Mouse (Mus musculus): ENCODE measurements around the gene Slc25a48. TPM values are rescaled to one million over a fixed set of nuclear protein-coding genes. Genes with fewer than 3 reads are reported as not detected.
A peak's percentile ranks its signal among the peaks of the same experiment; 100 is the strongest.

Gene Slc25a48
- polyA plus RNA-seq, 1 experiment from 2014 or later = 0.45 TPM

DNA sequence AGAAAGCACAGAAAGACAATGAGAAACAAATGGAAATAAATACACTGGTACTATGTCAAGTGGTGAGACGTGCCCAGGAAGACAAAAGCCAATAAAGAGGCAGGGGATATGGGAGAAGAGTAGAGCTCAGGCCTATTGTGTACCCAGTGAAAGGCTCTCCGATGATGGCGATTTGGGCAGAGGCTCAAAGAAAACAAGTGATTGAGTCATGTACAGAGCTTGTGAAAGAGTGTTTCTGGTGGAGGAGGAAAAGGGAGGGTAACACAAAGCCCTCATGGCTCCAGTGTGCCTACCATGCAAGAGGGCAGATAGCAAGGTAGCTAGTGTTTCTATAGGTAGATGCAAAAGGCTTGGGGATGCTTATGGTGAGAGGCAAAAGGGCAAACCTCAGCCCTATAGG is 56.3 kb downstream of the Slc25a48 start:
- no peak overlapping the region for H3K27ac ChIP-seq (ENCODE audit: low read length)
- no peak overlapping the region for H3K4me2 ChIP-seq (replicated peaks; ENCODE audit: low read depth, low read length)
- H3K27me3 ChIP-seq (ENCODE audit: insufficient read depth, low read length) = no peaks in the 10 kb centered on the region
- ATAC-seq (ENCODE audit: low FRiP score, low TSS enrichment) = no peak
- WGBS = 63% methylated on average over 3 of the region's 3 CpGs
- H3K9me3 ChIP-seq (ENCODE audit: low read length) = no peaks in the 10 kb centered on the region
- H3K9ac ChIP-seq (replicated peaks; ENCODE audit: low read length) = no peak overlapping the region
- no peaks in the 10 kb centered on the region for H3K36me3 ChIP-seq (ENCODE audit: insufficient read depth, low read length)
- no peak overlapping the region for H3K4me3 ChIP-seq (ENCODE audit: low read length)
- no peaks in the 10 kb centered on the region for H3K4me1 ChIP-seq (ENCODE audit: insufficient read depth, low read length)

DNA sequence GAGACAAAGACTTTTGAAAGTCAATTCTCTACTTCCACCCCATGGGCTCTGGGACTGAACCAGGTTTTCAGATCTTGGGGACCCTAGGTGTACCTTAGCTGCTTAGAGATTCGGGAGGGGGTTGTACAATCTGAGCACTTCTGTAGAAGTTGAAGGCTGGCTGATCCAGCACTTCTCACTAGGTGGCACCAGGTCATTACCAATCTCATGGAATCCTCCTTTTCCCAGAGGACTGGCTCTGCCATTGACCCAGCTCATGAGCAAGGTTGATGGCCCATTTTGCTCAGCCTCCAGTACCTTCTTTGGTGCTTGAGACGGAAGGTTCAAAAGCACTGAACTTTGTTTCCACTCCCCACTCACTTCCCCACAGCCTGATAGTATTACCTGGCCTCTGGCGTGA is 62.0 kb downstream of the Slc25a48 start:
- no peak overlapping the region for H3K9ac ChIP-seq (replicated peaks; ENCODE audit: low read length)
- H3K27me3 ChIP-seq (ENCODE audit: insufficient read depth, low read length) = no peaks in the 10 kb centered on the region
- ATAC-seq (ENCODE audit: low FRiP score, low TSS enrichment) = peak; percentile 59; the same call in 1 of the 2 replicates
- no peak overlapping the region for H3K4me2 ChIP-seq (replicated peaks; ENCODE audit: low read depth, low read length)
- no peaks in the 10 kb centered on the region for H3K4me1 ChIP-seq (ENCODE audit: insufficient read depth, low read length)
- 45% methylated on average over 3 of the region's 3 CpGs for WGBS
- no peaks in the 10 kb centered on the region for H3K36me3 ChIP-seq (ENCODE audit: insufficient read depth, low read length)
- H3K27ac ChIP-seq (ENCODE audit: low read length) = no peak overlapping the region
- H3K4me3 ChIP-seq (ENCODE audit: low read length) = no peak overlapping the region
- H3K9me3 ChIP-seq (ENCODE audit: low read length) = no peaks in the 10 kb centered on the region

- peak; percentile 42; the same call in 1 of the 2 replicates for ATAC-seq (ENCODE audit: low FRiP score, low TSS enrichment)
- Histone ChIP-seq H3K27me3 (ENCODE audit: insufficient read depth, low read length) (no peaks in the 10 kb centered on the region), H3K27ac (ENCODE audit: low read length) (no peak overlapping the region), H3K4me3 (ENCODE audit: low read length) (no peak overlapping the region), H3K4me2 (replicated peaks; ENCODE audit: low read depth, low read length) (no peak overlapping the region), H3K9ac (replicated peaks; ENCODE audit: low read length) (no peak overlapping the region), H3K4me1 (ENCODE audit: insufficient read depth, low read length) (no peaks in the 10 kb centered on the region), H3K36me3 (ENCODE audit: insufficient read depth, low read length) (no peaks in the 10 kb centered on the region), H3K9me3 (ENCODE audit: low read length) (no peaks in the 10 kb centered on the region)
- 51% methylated on average over 8 of the region's 8 CpGs for WGBS
Measured at GRCm38 (mm10) chr13:56500636-56501035, 62.5 kb downstream of the Slc25a48 start.

- ATAC-seq (ENCODE audit: low FRiP score, low TSS enrichment) = no peak
- H3K9me3 ChIP-seq (ENCODE audit: low read length) = no peaks in the 10 kb centered on the region
- no peaks in the 10 kb centered on the region for H3K27me3 ChIP-seq (ENCODE audit: insufficient read depth, low read length)
- H3K4me3 ChIP-seq (ENCODE audit: low read length) = no peak overlapping the region
- no peaks in the 10 kb centered on the region for H3K36me3 ChIP-seq (ENCODE audit: insufficient read depth, low read length)
- no peak overlapping the region for H3K27ac ChIP-seq (ENCODE audit: low read length)
- WGBS = 72% methylated on average over 6 of the region's 6 CpGs
- H3K4me2 ChIP-seq (replicated peaks; ENCODE audit: low read depth, low read length) = no peak overlapping the region
- H3K9ac ChIP-seq (replicated peaks; ENCODE audit: low read length) = no peak overlapping the region
- H3K4me1 ChIP-seq (ENCODE audit: insufficient read depth, low read length) = no peaks in the 10 kb centered on the region
Measured at GRCm38 (mm10) chr13:56501866-56502420, 63.8 kb downstream of the Slc25a48 start.

DNA sequence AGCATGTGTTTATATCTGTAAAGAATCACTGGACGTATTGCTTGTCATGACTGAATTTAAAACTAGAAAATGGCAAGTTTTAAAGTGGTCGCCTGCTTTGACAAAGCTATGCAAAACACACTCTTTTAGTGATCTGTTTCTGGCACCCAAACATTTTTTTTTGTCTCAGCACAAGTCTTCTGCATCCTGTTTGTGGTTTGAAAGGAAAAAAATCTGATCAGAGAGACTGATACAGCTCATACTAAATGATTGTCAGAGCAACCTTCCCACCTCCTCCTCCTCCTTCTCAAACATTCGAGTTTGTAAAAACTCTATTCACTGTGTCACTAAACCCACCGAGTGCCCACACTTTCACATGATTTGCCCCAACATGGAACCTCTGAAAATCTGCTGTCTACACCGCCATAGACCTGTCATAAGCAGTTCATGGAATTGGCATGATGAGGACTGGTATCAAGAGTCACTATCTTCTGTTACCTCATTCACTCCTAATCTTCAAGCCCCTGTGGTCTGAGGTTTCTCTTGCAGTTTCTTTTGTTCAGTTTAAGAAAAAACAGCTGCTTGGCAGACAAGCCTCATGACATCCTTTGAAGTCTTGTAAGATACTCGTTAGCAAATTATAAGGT is 68.8 kb downstream of the Slc25a48 start:
- 75% methylated on average over 6 of the region's 6 CpGs for WGBS
- Histone ChIP-seq H3K36me3 (ENCODE audit: insufficient read depth, low read length) (no peaks in the 10 kb centered on the region), H3K9ac (replicated peaks; ENCODE audit: low read length) (no peak overlapping the region), H3K27me3 (ENCODE audit: insufficient read depth, low read length) (no peaks in the 10 kb centered on the region), H3K27ac (ENCODE audit: low read length) (no peak overlapping the region), H3K4me1 (ENCODE audit: insufficient read depth, low read length) (no peaks in the 10 kb centered on the region), H3K4me2 (replicated peaks; ENCODE audit: low read depth, low read length) (no peak overlapping the region), H3K4me3 (ENCODE audit: low read length) (no peak overlapping the region), H3K9me3 (ENCODE audit: low read length) (peaks cover 4% of the 10 kb centered on the region; the same call in 1 of the 2 replicates)
- ATAC-seq (ENCODE audit: low FRiP score, low TSS enrichment) = no peak

DNA sequence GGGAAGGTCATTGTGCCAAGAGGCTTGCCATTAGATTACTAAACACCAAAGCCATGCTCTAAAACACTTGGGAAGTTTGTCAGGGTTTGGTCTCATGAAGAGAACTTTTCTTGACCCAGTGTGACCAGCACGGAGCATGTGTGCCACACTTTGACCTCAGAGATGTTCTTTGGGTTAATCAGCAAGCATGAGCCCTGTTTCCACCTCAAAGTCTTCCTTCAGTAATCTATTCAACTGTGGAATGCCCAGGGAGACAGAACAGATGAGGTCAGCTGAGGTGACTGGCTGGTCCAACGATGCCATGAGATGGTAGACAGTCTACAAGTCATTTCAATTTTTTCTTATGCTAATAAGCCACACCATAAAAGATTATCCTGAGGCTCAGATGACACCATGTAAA is 71.6 kb downstream of the Slc25a48 start:
- Histone ChIP-seq H3K9ac (replicated peaks; ENCODE audit: low read length) (no peak overlapping the region), H3K27me3 (ENCODE audit: insufficient read depth, low read length) (no peaks in the 10 kb centered on the region), H3K27ac (ENCODE audit: low read length) (no peak overlapping the region), H3K4me1 (ENCODE audit: insufficient read depth, low read length) (no peaks in the 10 kb centered on the region), H3K9me3 (ENCODE audit: low read length) (peaks cover 4% of the 10 kb centered on the region; the same call in 1 of the 2 replicates), H3K4me2 (replicated peaks; ENCODE audit: low read depth, low read length) (no peak overlapping the region), H3K4me3 (ENCODE audit: low read length) (no peak overlapping the region), H3K36me3 (ENCODE audit: insufficient read depth, low read length) (no peaks in the 10 kb centered on the region)
- ATAC-seq (ENCODE audit: low FRiP score, low TSS enrichment) = no peak
- 74% methylated on average over 2 of the region's 2 CpGs for WGBS

- Histone ChIP-seq H3K4me2 (replicated peaks; ENCODE audit: low read depth, low read length) (no peak overlapping the region), H3K27ac (ENCODE audit: low read length) (no peak overlapping the region), H3K27me3 (ENCODE audit: insufficient read depth, low read length) (no peaks in the 10 kb centered on the region), H3K4me3 (ENCODE audit: low read length) (no peak overlapping the region), H3K4me1 (ENCODE audit: insufficient read depth, low read length) (no peaks in the 10 kb centered on the region), H3K36me3 (ENCODE audit: insufficient read depth, low read length) (no peaks in the 10 kb centered on the region), H3K9me3 (ENCODE audit: low read length) (no peaks in the 10 kb centered on the region), H3K9ac (replicated peaks; ENCODE audit: low read length) (no peak overlapping the region)
- no peak for ATAC-seq (ENCODE audit: low FRiP score, low TSS enrichment)
Measured at GRCm38 (mm10) chr13:56513595-56513994, 75.4 kb downstream of the Slc25a48 start.

- H3K36me3 ChIP-seq (ENCODE audit: insufficient read depth, low read length) = no peaks in the 10 kb centered on the region
- H3K4me2 ChIP-seq (replicated peaks; ENCODE audit: low read depth, low read length) = no peak overlapping the region
- H3K27ac ChIP-seq (ENCODE audit: low read length) = no peak overlapping the region
- H3K4me3 ChIP-seq (ENCODE audit: low read length) = no peak overlapping the region
- no peaks in the 10 kb centered on the region for H3K4me1 ChIP-seq (ENCODE audit: insufficient read depth, low read length)
- no peaks in the 10 kb centered on the region for H3K27me3 ChIP-seq (ENCODE audit: insufficient read depth, low read length)
- ATAC-seq (ENCODE audit: low FRiP score, low TSS enrichment) = no peak
- H3K9me3 ChIP-seq (ENCODE audit: low read length) = no peaks in the 10 kb centered on the region
- H3K9ac ChIP-seq (replicated peaks; ENCODE audit: low read length) = no peak overlapping the region
- 67% methylated on average over 4 of the region's 4 CpGs for WGBS
Measured at GRCm38 (mm10) chr13:56516311-56516710, 78.2 kb downstream of the Slc25a48 start.

DNA sequence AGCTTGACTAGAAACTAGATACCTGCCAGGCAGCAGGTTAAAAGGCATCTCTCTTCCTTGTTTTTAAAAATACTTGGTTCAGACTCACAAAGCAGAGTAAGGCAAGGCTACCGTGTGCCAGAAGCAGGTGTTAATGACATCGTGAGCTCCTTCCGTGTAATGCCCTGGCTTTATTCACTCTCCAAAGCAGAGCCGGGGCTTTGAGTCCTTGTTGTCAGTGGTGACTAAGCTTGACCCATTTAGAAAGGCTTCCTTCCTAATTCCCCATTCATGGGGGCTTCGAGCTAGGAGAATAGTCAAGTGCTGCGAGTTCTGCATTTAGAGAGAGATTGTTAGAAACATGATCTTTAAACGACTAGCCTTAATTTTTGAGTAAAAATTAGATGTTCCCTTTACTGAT is 78.7 kb downstream of the Slc25a48 start:
- no peak overlapping the region for H3K4me3 ChIP-seq (ENCODE audit: low read length)

DNA sequence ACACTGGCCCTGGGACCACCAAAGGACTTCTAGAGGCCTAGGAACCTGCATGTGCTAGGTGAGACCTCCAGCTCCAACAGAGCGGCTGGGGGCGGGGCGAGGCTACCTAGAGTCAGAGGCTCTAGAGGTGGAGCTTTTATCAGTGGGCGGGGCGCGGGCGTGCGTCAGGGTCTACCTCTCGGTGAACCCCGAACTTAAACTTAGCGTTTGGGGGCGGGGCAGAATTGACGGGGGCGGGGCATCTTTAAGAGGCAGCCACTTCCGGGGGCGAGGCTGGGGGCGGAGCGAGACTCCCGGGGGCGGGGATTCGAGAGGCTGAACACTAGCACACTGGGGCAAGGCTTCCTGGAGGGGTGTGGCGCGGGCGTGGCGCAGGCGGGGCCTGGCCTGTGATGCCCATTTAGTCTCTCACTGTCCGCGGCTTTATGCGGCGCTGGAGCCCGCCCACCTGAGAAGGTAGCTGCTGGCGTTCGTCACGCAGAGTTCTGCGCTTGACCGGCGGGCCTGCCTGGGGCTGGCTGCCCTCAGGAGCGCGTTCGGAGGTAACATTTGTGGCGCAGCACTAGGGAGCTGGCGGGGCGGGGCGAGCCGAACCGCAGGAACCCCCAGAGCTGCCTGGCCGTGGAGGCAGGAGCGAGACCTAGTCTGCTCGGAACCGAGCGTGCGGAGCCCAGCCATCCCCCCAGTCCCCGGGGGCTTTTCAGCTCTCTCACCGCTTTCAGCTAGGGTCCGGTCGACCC is 84.1 kb downstream of the Slc25a48 start, which contains the start of gene Fbxl21:
Gene Fbxl21 (plus strand): TSS at position 392 of the 740 bp plus-strand sequence.
- no peaks in the 10 kb centered on the region for H3K9me3 ChIP-seq (ENCODE audit: low read length)
- H3K27ac ChIP-seq (ENCODE audit: low read length) = peak within 1 kb of the TSS; percentile 52; the same call in 1 of the 2 replicates
- H3K4me2 ChIP-seq (replicated peaks; ENCODE audit: low read depth, low read length) = peak within 1 kb of the TSS; percentile 95
- peak; percentile 99 for ATAC-seq (ENCODE audit: low FRiP score, low TSS enrichment)
- no peaks in the 10 kb centered on the region for H3K27me3 ChIP-seq (ENCODE audit: insufficient read depth, low read length)
- under 1% methylated on average over 56 of the region's 56 CpGs for WGBS
- peak within 1 kb of the TSS; percentile 75 for H3K4me3 ChIP-seq (ENCODE audit: low read length)
- no peaks in the 10 kb centered on the region for H3K4me1 ChIP-seq (ENCODE audit: insufficient read depth, low read length)
- peak within 1 kb of the TSS; percentile 74 for H3K9ac ChIP-seq (replicated peaks; ENCODE audit: low read length)
- H3K36me3 ChIP-seq (ENCODE audit: insufficient read depth, low read length) = no peaks in the 10 kb centered on the region

More for the DNA sequence above, 78.7 kb downstream of the Slc25a48 start:
- no peaks in the 10 kb centered on the region for H3K36me3 ChIP-seq (ENCODE audit: insufficient read depth, low read length)
- ATAC-seq (ENCODE audit: low FRiP score, low TSS enrichment) = no peak
- WGBS = 60% methylated on average over 7 of the region's 7 CpGs
- no peak overlapping the region for H3K9ac ChIP-seq (replicated peaks; ENCODE audit: low read length)
- no peaks in the 10 kb centered on the region for H3K4me1 ChIP-seq (ENCODE audit: insufficient read depth, low read length)
- H3K27ac ChIP-seq (ENCODE audit: low read length) = no peak overlapping the region
- no peaks in the 10 kb centered on the region for H3K27me3 ChIP-seq (ENCODE audit: insufficient read depth, low read length)
- H3K4me2 ChIP-seq (replicated peaks; ENCODE audit: low read depth, low read length) = no peak overlapping the region
- H3K9me3 ChIP-seq (ENCODE audit: low read length) = no peaks in the 10 kb centered on the region
